Mouse (Mus musculus): ENCODE measurements around the gene Ankk1. TPM values are rescaled to one million over a fixed set of nuclear protein-coding genes. Genes with fewer than 3 reads are reported as not detected.

Ankk1 gene
- polyA plus RNA-seq (2015; fragmentation: Nextera tagmentation; extraction: Ambion mirVana), result 0.11 TPM in 1 of 2 replicates, not detected in the other

- DNase-seq (ENCODE audit: low spot score) (no peak), ATAC-seq (no peak)
- Histone ChIP-seq H3K36me3 (ENCODE audit: insufficient read depth, low read length) (no peaks in the 10 kb centered on the region), H3K9me3 (ENCODE audit: low read length) (no peaks in the 10 kb centered on the region), H3K4me2 (replicated peaks; ENCODE audit: low read depth, low read length) (no peak within 1 kb of the TSS), H3K4me3 (ENCODE audit: low read depth, low read length) (no peak within 1 kb of the TSS), H3K27me3 (replicated peaks; ENCODE audit: insufficient read depth, low read length) (no peaks in the 10 kb centered on the region), H3K4me1 (ENCODE audit: insufficient read depth, low read depth, low read length) (no peaks in the 10 kb centered on the region), H3K27ac (ENCODE audit: low read length) (no peak within 1 kb of the TSS), H3K9ac (replicated peaks; ENCODE audit: low read depth) (no peak within 1 kb of the TSS)
- no peak for TF ChIP-seq EP300 (IDR thresholded peaks at IDR 0.05)
- no peak for TF ChIP-seq CTCF (IDR thresholded peaks at IDR 0.05)
- WGBS, result 73% methylated on average over 7 of the region's 7 CpGs
Measured at GRCm38 (mm10) chr9:49426921-49427320, at the start of gene Ankk1. Ankk1 (minus strand) TSS chr9:49427021.

- no peaks in the 10 kb centered on the region for H3K27me3 ChIP-seq (replicated peaks; ENCODE audit: insufficient read depth, low read length)
- no peak overlapping the region for H3K27ac ChIP-seq (ENCODE audit: low read length)
- DNase-seq (ENCODE audit: low spot score) (no peak), ATAC-seq (no peak)
- TF ChIP-seq EP300 (IDR thresholded peaks at IDR 0.05) (no peak), CTCF (IDR thresholded peaks at IDR 0.05) (no peak)
- no peaks in the 10 kb centered on the region for H3K9me3 ChIP-seq (ENCODE audit: low read length)
- no peaks in the 10 kb centered on the region for H3K4me1 ChIP-seq (ENCODE audit: insufficient read depth, low read depth, low read length)
- H3K9ac ChIP-seq (replicated peaks; ENCODE audit: low read depth), result no peak overlapping the region
- H3K36me3 ChIP-seq (ENCODE audit: insufficient read depth, low read length), result no peaks in the 10 kb centered on the region
- H3K4me2 ChIP-seq (replicated peaks; ENCODE audit: low read depth, low read length), result no peak overlapping the region
- H3K4me3 ChIP-seq (ENCODE audit: low read depth, low read length), result no peak overlapping the region
- 73% methylated on average over 11 of the region's 11 CpGs for WGBS
Measured at GRCm38 (mm10) chr9:49472126-49472525, 45.3 kb upstream of the Ankk1 start.

GRCm38 (mm10) chr9:49470946-49471345 lies 44.1 kb upstream of the Ankk1 start:
- no peaks in the 10 kb centered on the region for H3K9me3 ChIP-seq (ENCODE audit: low read length)
- H3K27ac ChIP-seq (ENCODE audit: low read length), result no peak overlapping the region
- no peaks in the 10 kb centered on the region for H3K27me3 ChIP-seq (replicated peaks; ENCODE audit: insufficient read depth, low read length)
- H3K36me3 ChIP-seq (ENCODE audit: insufficient read depth, low read length), result no peaks in the 10 kb centered on the region
- no peak for ATAC-seq
- H3K4me2 ChIP-seq (replicated peaks; ENCODE audit: low read depth, low read length), result no peak overlapping the region
- H3K4me1 ChIP-seq (ENCODE audit: insufficient read depth, low read depth, low read length), result no peaks in the 10 kb centered on the region
- H3K9ac ChIP-seq (replicated peaks; ENCODE audit: low read depth), result no peak overlapping the region
- H3K4me3 ChIP-seq (ENCODE audit: low read depth, low read length), result no peak overlapping the region
- 76% methylated on average over 6 of the region's 6 CpGs for WGBS
- TF ChIP-seq EP300 (IDR thresholded peaks at IDR 0.05), result no peak
- no peak for TF ChIP-seq CTCF (IDR thresholded peaks at IDR 0.05)
- DNase-seq (ENCODE audit: low spot score), result no peak

- H3K4me2 ChIP-seq (replicated peaks; ENCODE audit: low read depth, low read length), result no peak overlapping the region
- no peaks in the 10 kb centered on the region for H3K4me1 ChIP-seq (ENCODE audit: insufficient read depth, low read depth, low read length)
- no peaks in the 10 kb centered on the region for H3K9me3 ChIP-seq (ENCODE audit: low read length)
- no peak for DNase-seq (ENCODE audit: low spot score)
- TF ChIP-seq EP300 (IDR thresholded peaks at IDR 0.05) (no peak), CTCF (IDR thresholded peaks at IDR 0.05) (no peak)
- H3K36me3 ChIP-seq (ENCODE audit: insufficient read depth, low read length), result no peaks in the 10 kb centered on the region
- H3K4me3 ChIP-seq (ENCODE audit: low read depth, low read length), result no peak overlapping the region
- ATAC-seq, result no peak
- no peak overlapping the region for H3K9ac ChIP-seq (replicated peaks; ENCODE audit: low read depth)
- no peaks in the 10 kb centered on the region for H3K27me3 ChIP-seq (replicated peaks; ENCODE audit: insufficient read depth, low read length)
- 93% methylated on average over 19 of the region's 19 CpGs for WGBS
- H3K27ac ChIP-seq (ENCODE audit: low read length), result no peak overlapping the region
Measured at GRCm38 (mm10) chr9:49470006-49470405, 43.2 kb upstream of the Ankk1 start.

- H3K9ac ChIP-seq (replicated peaks; ENCODE audit: low read depth), result no peak overlapping the region
- H3K4me2 ChIP-seq (replicated peaks; ENCODE audit: low read depth, low read length), result no peak overlapping the region
- ATAC-seq (no peak), DNase-seq (ENCODE audit: low spot score) (no peak)
- WGBS, result 88% methylated on average over 3 of the region's 3 CpGs
- H3K27ac ChIP-seq (ENCODE audit: low read length), result no peak overlapping the region
- H3K4me3 ChIP-seq (ENCODE audit: low read depth, low read length), result no peak overlapping the region
- H3K9me3 ChIP-seq (ENCODE audit: low read length), result no peaks in the 10 kb centered on the region
- H3K4me1 ChIP-seq (ENCODE audit: insufficient read depth, low read depth, low read length), result no peaks in the 10 kb centered on the region
- H3K27me3 ChIP-seq (replicated peaks; ENCODE audit: insufficient read depth, low read length), result no peaks in the 10 kb centered on the region
- no peaks in the 10 kb centered on the region for H3K36me3 ChIP-seq (ENCODE audit: insufficient read depth, low read length)
- no peak for TF ChIP-seq EP300 (IDR thresholded peaks at IDR 0.05)
- no peak for TF ChIP-seq CTCF (IDR thresholded peaks at IDR 0.05)
Measured at GRCm38 (mm10) chr9:49456136-49456535, 29.3 kb upstream of the Ankk1 start.

- no peak for TF ChIP-seq EP300 (IDR thresholded peaks at IDR 0.05)
- no peak for TF ChIP-seq CTCF (IDR thresholded peaks at IDR 0.05)
- Histone ChIP-seq H3K4me2 (replicated peaks; ENCODE audit: low read depth, low read length) (no peak overlapping the region), H3K4me3 (ENCODE audit: low read depth, low read length) (no peak overlapping the region), H3K9me3 (ENCODE audit: low read length) (no peaks in the 10 kb centered on the region), H3K27ac (ENCODE audit: low read length) (no peak overlapping the region), H3K9ac (replicated peaks; ENCODE audit: low read depth) (no peak overlapping the region), H3K36me3 (ENCODE audit: insufficient read depth, low read length) (no peaks in the 10 kb centered on the region), H3K4me1 (ENCODE audit: insufficient read depth, low read depth, low read length) (no peaks in the 10 kb centered on the region), H3K27me3 (replicated peaks; ENCODE audit: insufficient read depth, low read length) (no peaks in the 10 kb centered on the region)
- WGBS, result 88% methylated on average over 1 of the region's 1 CpGs
- ATAC-seq (no peak), DNase-seq (ENCODE audit: low spot score) (no peak)
Measured at GRCm38 (mm10) chr9:49452396-49452795, 25.6 kb upstream of the Ankk1 start.

- Histone ChIP-seq H3K27ac (ENCODE audit: low read length) (no peak overlapping the region), H3K36me3 (ENCODE audit: insufficient read depth, low read length) (no peaks in the 10 kb centered on the region), H3K4me1 (ENCODE audit: insufficient read depth, low read depth, low read length) (no peaks in the 10 kb centered on the region), H3K27me3 (replicated peaks; ENCODE audit: insufficient read depth, low read length) (no peaks in the 10 kb centered on the region), H3K9ac (replicated peaks; ENCODE audit: low read depth) (no peak overlapping the region), H3K4me3 (ENCODE audit: low read depth, low read length) (no peak overlapping the region), H3K9me3 (ENCODE audit: low read length) (no peaks in the 10 kb centered on the region), H3K4me2 (replicated peaks; ENCODE audit: low read depth, low read length) (no peak overlapping the region)
- DNase-seq (ENCODE audit: low spot score) (no peak), ATAC-seq (no peak)
- TF ChIP-seq EP300 (IDR thresholded peaks at IDR 0.05) (no peak), CTCF (IDR thresholded peaks at IDR 0.05) (no peak)
- WGBS, result 68% methylated on average over 3 of the region's 3 CpGs
Measured at GRCm38 (mm10) chr9:49450491-49450890, 23.7 kb upstream of the Ankk1 start.

Data from lung, postnatal 0 days (tissue).